Mouse (Mus musculus): ENCODE results near the gene Ndufa8. TPM values are rescaled to one million over a fixed set of nuclear protein-coding genes. Genes with fewer than 3 reads are reported as not detected.

Gene Ndufa8
- polyA plus RNA-seq (2012; rRNA removed), result 218 and 219 TPM in 2 replicates

GRCm38 (mm10) chr2:36048748-36049566 lies at the start of gene Ndufa8, which contains the start of gene Morn5:
Ndufa8 (minus strand) TSS chr2:36049406.
Morn5 (plus strand) TSS chr2:36049458.
- Histone ChIP-seq H3K4me1 (ENCODE audit: control insufficient read depth, insufficient read depth, low read length) (peaks cover 3% of the 10 kb centered on the region; the same call in 1 of the 2 replicates), H3K27ac (ENCODE audit: insufficient read depth, low read length) (no peak within 1 kb of the TSS), H3K4me3 (ENCODE audit: insufficient read depth, low read length) (peak within 1 kb of the TSS; percentile 71)
- TF ChIP-seq CTCF (IDR thresholded peaks at IDR 0.05; ENCODE audit: extremely low read depth, insufficient read depth, low read length) (no peak), POLR2A (IDR thresholded peaks at IDR 0.05; ENCODE audit: extremely low read depth, insufficient read depth, low read length) (peak; percentile 77; the same call in 1 of the 2 replicates)

GRCm38 (mm10) chr2:36098021-36098420 lies 48.8 kb upstream of the Ndufa8 start:
- Histone ChIP-seq H3K27ac (ENCODE audit: insufficient read depth, low read length) (no peak overlapping the region), H3K4me1 (ENCODE audit: control insufficient read depth, insufficient read depth, low read length) (no peaks in the 10 kb centered on the region), H3K4me3 (ENCODE audit: insufficient read depth, low read length) (no peak overlapping the region)
- no peak for TF ChIP-seq CTCF (IDR thresholded peaks at IDR 0.05; ENCODE audit: extremely low read depth, insufficient read depth, low read length)
- TF ChIP-seq POLR2A (IDR thresholded peaks at IDR 0.05; ENCODE audit: extremely low read depth, insufficient read depth, low read length), result no peak

DNA sequence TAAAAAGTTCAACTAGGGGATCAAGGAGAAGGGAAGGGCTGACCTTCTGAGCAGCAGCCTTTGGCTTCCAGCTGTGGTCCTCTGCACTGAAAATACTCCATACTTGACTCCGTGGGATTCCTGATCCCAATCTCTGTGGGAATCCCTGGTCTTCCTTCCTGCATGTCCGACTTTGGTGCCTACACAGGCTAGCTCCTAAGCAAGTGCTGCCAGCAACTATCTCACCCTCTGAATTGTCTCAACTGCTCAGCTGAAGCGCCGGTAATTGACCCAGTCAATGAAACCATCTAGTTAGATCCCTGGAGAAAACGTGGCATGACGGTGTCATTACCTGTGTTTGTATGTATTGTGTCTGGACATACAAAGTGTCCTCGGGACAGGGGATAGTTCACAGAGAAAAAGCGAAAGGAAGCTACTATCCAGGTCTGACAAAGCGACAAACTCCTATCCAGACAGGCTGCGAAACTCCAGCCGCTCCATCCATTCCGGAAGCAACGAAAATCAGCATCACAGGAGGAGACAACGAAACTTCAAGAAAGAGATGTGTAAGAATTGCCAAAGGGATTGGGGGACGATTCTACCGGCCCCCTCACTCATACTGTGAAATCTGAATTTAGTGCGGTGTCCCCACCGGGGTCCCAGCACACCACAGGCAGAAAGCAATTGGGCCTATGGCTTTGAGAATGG lies 48.1 kb upstream of the Ndufa8 start:
- Histone ChIP-seq H3K27ac (ENCODE audit: insufficient read depth, low read length) (no peak overlapping the region), H3K4me3 (ENCODE audit: insufficient read depth, low read length) (no peak overlapping the region), H3K4me1 (ENCODE audit: control insufficient read depth, insufficient read depth, low read length) (no peaks in the 10 kb centered on the region)
- TF ChIP-seq POLR2A (IDR thresholded peaks at IDR 0.05; ENCODE audit: extremely low read depth, insufficient read depth, low read length), result no peak
- TF ChIP-seq CTCF (IDR thresholded peaks at IDR 0.05; ENCODE audit: extremely low read depth, insufficient read depth, low read length), result no peak

- TF ChIP-seq POLR2A (IDR thresholded peaks at IDR 0.05; ENCODE audit: extremely low read depth, insufficient read depth, low read length) (no peak), CTCF (IDR thresholded peaks at IDR 0.05; ENCODE audit: extremely low read depth, insufficient read depth, low read length) (no peak)
- Histone ChIP-seq H3K4me3 (ENCODE audit: insufficient read depth, low read length) (no peak overlapping the region), H3K4me1 (ENCODE audit: control insufficient read depth, insufficient read depth, low read length) (no peaks in the 10 kb centered on the region), H3K27ac (ENCODE audit: insufficient read depth, low read length) (no peak overlapping the region)
Observed at GRCm38 (mm10) chr2:36093914-36094475, 44.8 kb upstream of the Ndufa8 start.

DNA sequence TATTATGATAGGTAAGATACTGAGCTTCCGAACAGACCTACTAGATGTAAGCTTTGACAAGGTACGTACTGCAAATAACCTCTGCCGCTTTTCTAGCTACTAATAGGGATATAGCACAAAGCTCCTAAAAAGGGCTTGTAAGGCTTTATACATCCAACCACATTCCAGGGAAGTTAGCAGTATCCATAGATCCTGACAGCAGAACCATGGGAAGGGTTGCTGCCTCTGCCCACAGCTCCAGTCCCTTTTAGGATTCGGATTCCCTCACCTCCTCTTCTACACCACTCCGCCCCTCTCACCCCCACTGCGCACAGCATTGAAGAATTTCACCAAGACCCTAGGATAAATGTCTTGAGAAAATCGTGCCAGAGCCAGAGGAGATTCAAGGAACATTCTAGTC lies 44.1 kb upstream of the Ndufa8 start:
- TF ChIP-seq POLR2A (IDR thresholded peaks at IDR 0.05; ENCODE audit: extremely low read depth, insufficient read depth, low read length), result no peak
- no peak for TF ChIP-seq CTCF (IDR thresholded peaks at IDR 0.05; ENCODE audit: extremely low read depth, insufficient read depth, low read length)
- H3K27ac ChIP-seq (ENCODE audit: insufficient read depth, low read length), result no peak overlapping the region
- no peak overlapping the region for H3K4me3 ChIP-seq (ENCODE audit: insufficient read depth, low read length)
- no peaks in the 10 kb centered on the region for H3K4me1 ChIP-seq (ENCODE audit: control insufficient read depth, insufficient read depth, low read length)

- no peak overlapping the region for H3K27ac ChIP-seq (ENCODE audit: insufficient read depth, low read length)
- TF ChIP-seq POLR2A (IDR thresholded peaks at IDR 0.05; ENCODE audit: extremely low read depth, insufficient read depth, low read length) (no peak), CTCF (IDR thresholded peaks at IDR 0.05; ENCODE audit: extremely low read depth, insufficient read depth, low read length) (no peak)
- no peak overlapping the region for H3K4me3 ChIP-seq (ENCODE audit: insufficient read depth, low read length)
- no peaks in the 10 kb centered on the region for H3K4me1 ChIP-seq (ENCODE audit: control insufficient read depth, insufficient read depth, low read length)
Observed at GRCm38 (mm10) chr2:36092748-36093147, 43.5 kb upstream of the Ndufa8 start.

GRCm38 (mm10) chr2:36090853-36091741 lies 41.9 kb upstream of the Ndufa8 start:
- no peaks in the 10 kb centered on the region for H3K4me1 ChIP-seq (ENCODE audit: control insufficient read depth, insufficient read depth, low read length)
- no peak for TF ChIP-seq POLR2A (IDR thresholded peaks at IDR 0.05; ENCODE audit: extremely low read depth, insufficient read depth, low read length)
- no peak for TF ChIP-seq CTCF (IDR thresholded peaks at IDR 0.05; ENCODE audit: extremely low read depth, insufficient read depth, low read length)
- H3K27ac ChIP-seq (ENCODE audit: insufficient read depth, low read length), result no peak overlapping the region
- no peak overlapping the region for H3K4me3 ChIP-seq (ENCODE audit: insufficient read depth, low read length)

DNA sequence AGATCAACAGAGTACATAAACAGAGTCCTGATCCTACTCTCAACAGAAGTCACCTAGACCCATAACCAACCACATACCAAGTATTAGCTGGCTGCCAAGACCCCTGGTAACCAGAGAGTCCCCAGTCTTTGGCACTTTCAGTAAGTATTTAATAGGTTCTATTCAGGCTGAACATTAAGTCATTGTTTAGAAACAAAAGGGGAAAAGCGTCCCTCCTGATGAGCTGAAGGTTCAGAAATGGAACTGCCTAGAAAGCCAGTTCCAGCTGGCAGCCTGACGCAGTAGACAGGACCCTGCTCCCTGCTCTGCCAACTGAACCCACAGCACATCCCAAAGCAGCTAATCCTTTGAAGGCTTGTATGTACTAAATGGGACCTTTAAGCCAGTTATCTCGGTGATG lies 40.0 kb upstream of the Ndufa8 start:
- H3K4me1 ChIP-seq (ENCODE audit: control insufficient read depth, insufficient read depth, low read length), result no peaks in the 10 kb centered on the region
- TF ChIP-seq POLR2A (IDR thresholded peaks at IDR 0.05; ENCODE audit: extremely low read depth, insufficient read depth, low read length), result no peak
- TF ChIP-seq CTCF (IDR thresholded peaks at IDR 0.05; ENCODE audit: extremely low read depth, insufficient read depth, low read length), result no peak
- no peak overlapping the region for H3K27ac ChIP-seq (ENCODE audit: insufficient read depth, low read length)
- H3K4me3 ChIP-seq (ENCODE audit: insufficient read depth, low read length), result no peak overlapping the region

GRCm38 (mm10) chr2:36085041-36085440 lies 35.8 kb upstream of the Ndufa8 start:
- H3K27ac ChIP-seq (ENCODE audit: insufficient read depth, low read length), result no peak overlapping the region
- no peak for TF ChIP-seq POLR2A (IDR thresholded peaks at IDR 0.05; ENCODE audit: extremely low read depth, insufficient read depth, low read length)
- no peak for TF ChIP-seq CTCF (IDR thresholded peaks at IDR 0.05; ENCODE audit: extremely low read depth, insufficient read depth, low read length)

More at GRCm38 (mm10) chr2:36085041-36085440, 35.8 kb upstream of the Ndufa8 start:
- no peak overlapping the region for H3K4me3 ChIP-seq (ENCODE audit: insufficient read depth, low read length)
- no peaks in the 10 kb centered on the region for H3K4me1 ChIP-seq (ENCODE audit: control insufficient read depth, insufficient read depth, low read length)

All from cortical plate, adult 2 months (tissue).